Mouse (Mus musculus): ENCODE results near the gene Tmed8. TPM values are rescaled to one million over a fixed set of nuclear protein-coding genes. Genes with fewer than 3 reads are reported as not detected.
A peak's percentile ranks its signal among the peaks of the same experiment; 100 is the strongest.

Gene Tmed8
- 3.0 and 3.4 TPM in 2 replicates for polyA plus RNA-seq (2014; fragmentation: Nextera tagmentation; extraction: Ambion mirVana)

DNA sequence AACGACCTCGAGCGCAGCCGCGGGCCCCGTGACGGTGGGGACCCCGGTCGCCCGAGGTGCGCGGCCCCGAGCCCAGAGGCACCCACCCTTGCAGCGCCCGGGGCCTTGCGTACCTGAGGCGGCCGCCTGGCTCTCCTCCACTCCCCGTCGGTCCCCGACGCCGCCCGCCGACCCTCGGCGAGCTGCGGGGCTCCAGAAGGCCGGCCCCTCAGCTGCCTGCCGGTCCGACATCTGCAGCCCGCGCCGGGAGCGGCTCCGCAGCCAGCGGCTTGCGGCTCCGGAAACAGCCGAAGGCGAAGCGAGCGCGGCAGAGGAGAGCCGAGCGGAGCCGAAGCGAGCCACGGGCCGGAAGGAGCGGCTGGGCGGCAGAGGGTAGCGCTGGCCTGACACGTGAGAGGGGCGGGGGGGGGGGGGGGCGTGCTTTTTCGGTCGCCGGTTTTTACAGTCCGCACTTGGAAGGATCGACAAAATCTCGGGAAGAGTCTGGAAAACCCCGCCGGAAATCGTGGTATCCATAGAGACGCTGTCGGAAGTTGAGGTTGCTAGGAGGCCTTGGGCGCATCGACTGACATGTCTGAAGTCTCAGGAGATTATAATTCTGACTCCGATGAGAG is at the start of gene Tmed8:
Gene Tmed8, minus strand, starts transcription at position 482 of the 614 bp plus-strand sequence.
- Histone ChIP-seq H3K4me3 (ENCODE audit: low read depth, low read length) (peak within 1 kb of the TSS; percentile 92), H3K36me3 (ENCODE audit: control insufficient read depth, insufficient read depth, low read length) (no peaks in the 10 kb centered on the region), H3K27me3 (ENCODE audit: control insufficient read depth, insufficient read depth, low read length) (no peaks in the 10 kb centered on the region), H3K27ac (ENCODE audit: low read length) (peak within 1 kb of the TSS; percentile 71; the same call in 1 of the 2 replicates), H3K9ac (replicated peaks; ENCODE audit: low read depth, low read length) (peak within 1 kb of the TSS; percentile 86), H3K4me2 (replicated peaks; ENCODE audit: low read depth, low read length) (peak within 1 kb of the TSS; percentile 87), H3K9me3 (ENCODE audit: control insufficient read depth, low read depth, low read length) (no peaks in the 10 kb centered on the region), H3K4me1 (ENCODE audit: control insufficient read depth, insufficient read depth, low read length) (peaks cover 6% of the 10 kb centered on the region; the same call in 1 of the 2 replicates)
- peak; percentile 94 for ATAC-seq (ENCODE audit: insufficient number of reproducible peaks, insufficient read depth, low FRiP score, low read depth)
- under 1% methylated on average over 68 of the region's 70 CpGs for WGBS

DNA sequence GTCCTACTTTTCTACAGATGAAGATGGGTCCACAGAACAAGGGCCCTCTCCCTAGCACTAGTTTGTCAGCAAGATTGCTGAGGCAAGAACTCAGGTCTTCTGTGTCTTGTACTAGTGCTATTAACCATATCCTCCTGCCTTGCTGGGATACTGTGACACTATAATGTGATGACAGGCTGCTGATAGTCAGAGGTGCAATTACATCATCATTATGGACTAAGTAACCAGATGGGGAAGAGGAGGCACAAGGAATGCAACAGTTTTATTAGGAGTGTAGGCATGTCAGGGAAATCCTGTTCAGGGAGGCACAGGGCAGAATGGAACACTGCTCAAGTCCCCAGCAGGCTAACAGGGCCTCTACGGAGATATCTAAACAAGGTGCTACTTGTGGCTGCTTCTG is 38.4 kb upstream of the Tmed8 start, which contains the start of gene Noxred1:
Gene Noxred1, minus strand, starts transcription at position 101 of the 400 bp plus-strand sequence.
- no peaks in the 10 kb centered on the region for H3K9me3 ChIP-seq (ENCODE audit: control insufficient read depth, low read depth, low read length)
- no peaks in the 10 kb centered on the region for H3K4me1 ChIP-seq (ENCODE audit: control insufficient read depth, insufficient read depth, low read length)
- H3K27ac ChIP-seq (ENCODE audit: low read length), result no peak within 1 kb of the TSS
- peaks cover 40% of the 10 kb centered on the region for H3K36me3 ChIP-seq (ENCODE audit: control insufficient read depth, insufficient read depth, low read length)
- no peak within 1 kb of the TSS for H3K4me3 ChIP-seq (ENCODE audit: low read depth, low read length)
- H3K27me3 ChIP-seq (ENCODE audit: control insufficient read depth, insufficient read depth, low read length), result no peaks in the 10 kb centered on the region
- WGBS, result 96% methylated on average over 1 of the region's 1 CpGs
- H3K4me2 ChIP-seq (replicated peaks; ENCODE audit: low read depth, low read length), result no peak within 1 kb of the TSS
- no peak within 1 kb of the TSS for H3K9ac ChIP-seq (replicated peaks; ENCODE audit: low read depth, low read length)
- ATAC-seq (ENCODE audit: insufficient number of reproducible peaks, insufficient read depth, low FRiP score, low read depth), result no peak

DNA sequence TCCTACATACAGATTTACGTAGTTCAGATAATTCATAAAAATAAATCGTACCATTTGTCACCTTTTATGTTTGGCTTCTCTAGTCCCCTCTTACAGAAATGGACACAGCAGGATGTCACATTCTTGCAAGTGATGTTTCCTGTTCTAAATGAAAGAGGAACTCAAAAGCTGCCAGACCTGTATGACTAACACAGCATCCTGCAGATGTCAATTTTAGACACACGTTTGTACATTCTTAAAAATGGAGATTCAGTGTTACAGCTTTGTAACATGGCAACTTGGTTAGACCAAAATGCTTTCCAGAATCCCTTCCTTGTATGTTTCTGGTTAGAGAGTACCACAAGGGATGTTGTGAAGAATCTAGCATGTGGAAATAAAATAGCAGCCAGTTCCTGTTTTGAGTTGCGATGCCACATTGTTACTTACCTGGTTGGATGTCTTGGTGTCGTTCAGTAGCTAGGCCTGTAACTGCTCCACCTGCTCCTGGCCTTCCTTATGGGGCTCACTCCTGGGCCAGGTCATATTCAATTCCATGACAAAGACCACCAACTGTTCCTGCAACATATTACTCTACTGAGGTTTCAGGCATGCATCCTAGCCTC is 36.7 kb upstream of the Tmed8 start:
- H3K4me3 ChIP-seq (ENCODE audit: low read depth, low read length), result no peak overlapping the region
- no peaks in the 10 kb centered on the region for H3K27me3 ChIP-seq (ENCODE audit: control insufficient read depth, insufficient read depth, low read length)
- H3K9ac ChIP-seq (replicated peaks; ENCODE audit: low read depth, low read length), result no peak overlapping the region
- ATAC-seq (ENCODE audit: insufficient number of reproducible peaks, insufficient read depth, low FRiP score, low read depth), result no peak
- WGBS, result 86% methylated on average over 5 of the region's 5 CpGs
- no peak overlapping the region for H3K4me2 ChIP-seq (replicated peaks; ENCODE audit: low read depth, low read length)
- no peaks in the 10 kb centered on the region for H3K9me3 ChIP-seq (ENCODE audit: control insufficient read depth, low read depth, low read length)
- no peak overlapping the region for H3K27ac ChIP-seq (ENCODE audit: low read length)
- H3K4me1 ChIP-seq (ENCODE audit: control insufficient read depth, insufficient read depth, low read length), result no peaks in the 10 kb centered on the region
- peaks cover 28% of the 10 kb centered on the region for H3K36me3 ChIP-seq (ENCODE audit: control insufficient read depth, insufficient read depth, low read length)

DNA sequence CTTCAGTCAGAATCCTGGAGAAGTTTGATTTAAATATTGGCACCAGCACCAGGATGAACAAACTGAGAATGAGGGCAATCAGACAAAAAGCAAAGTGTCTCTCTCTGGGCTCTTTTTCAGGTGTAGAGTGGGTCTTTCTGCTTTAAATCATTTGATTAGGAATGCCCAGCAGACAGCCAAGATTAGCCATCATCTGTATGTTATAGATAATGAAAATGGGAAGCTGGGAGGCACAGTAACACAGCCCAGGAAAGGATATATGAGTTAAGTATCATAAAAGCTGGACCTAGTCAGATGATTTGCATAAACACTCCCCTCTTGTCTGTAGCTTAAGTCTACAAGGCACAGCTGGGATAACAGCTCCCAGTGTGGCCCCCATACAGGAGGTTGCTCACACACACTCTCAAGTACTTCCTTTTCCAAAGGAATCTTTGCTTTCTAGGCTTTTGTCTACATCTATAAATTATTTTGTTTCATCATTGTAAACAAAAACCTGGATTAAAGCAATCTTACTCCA is 30.2 kb upstream of the Tmed8 start:
- no peak for ATAC-seq (ENCODE audit: insufficient number of reproducible peaks, insufficient read depth, low FRiP score, low read depth)
- H3K9ac ChIP-seq (replicated peaks; ENCODE audit: low read depth, low read length), result no peak overlapping the region

DNA sequence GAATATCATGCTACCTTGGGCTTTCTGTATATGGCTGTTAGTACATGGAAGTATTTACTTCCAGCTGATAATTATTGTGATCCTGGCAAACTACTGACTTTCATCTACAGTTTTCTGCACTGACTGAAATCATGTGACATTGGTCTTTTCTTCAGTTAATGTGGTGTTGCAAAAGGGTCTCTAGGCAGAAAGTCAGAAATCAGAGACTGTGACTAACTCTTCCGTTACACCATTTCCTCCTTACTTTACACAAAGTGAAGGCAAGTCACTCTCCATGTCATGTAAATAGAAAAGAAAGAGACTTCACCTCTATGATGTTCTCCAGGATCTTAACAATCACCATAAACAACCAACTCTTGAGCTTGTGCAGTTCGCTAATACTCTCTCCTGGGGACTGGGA is 29.4 kb upstream of the Tmed8 start:
- WGBS, result 94% methylated on average over 2 of the region's 2 CpGs

More for the DNA sequence above, 30.2 kb upstream of the Tmed8 start:
- H3K4me1 ChIP-seq (ENCODE audit: control insufficient read depth, insufficient read depth, low read length), result no peaks in the 10 kb centered on the region
- no peaks in the 10 kb centered on the region for H3K36me3 ChIP-seq (ENCODE audit: control insufficient read depth, insufficient read depth, low read length)
- no peak overlapping the region for H3K27ac ChIP-seq (ENCODE audit: low read length)
- no peak overlapping the region for H3K4me3 ChIP-seq (ENCODE audit: low read depth, low read length)
- no peak overlapping the region for H3K4me2 ChIP-seq (replicated peaks; ENCODE audit: low read depth, low read length)
- H3K9me3 ChIP-seq (ENCODE audit: control insufficient read depth, low read depth, low read length), result no peaks in the 10 kb centered on the region
- H3K27me3 ChIP-seq (ENCODE audit: control insufficient read depth, insufficient read depth, low read length), result no peaks in the 10 kb centered on the region

DNA sequence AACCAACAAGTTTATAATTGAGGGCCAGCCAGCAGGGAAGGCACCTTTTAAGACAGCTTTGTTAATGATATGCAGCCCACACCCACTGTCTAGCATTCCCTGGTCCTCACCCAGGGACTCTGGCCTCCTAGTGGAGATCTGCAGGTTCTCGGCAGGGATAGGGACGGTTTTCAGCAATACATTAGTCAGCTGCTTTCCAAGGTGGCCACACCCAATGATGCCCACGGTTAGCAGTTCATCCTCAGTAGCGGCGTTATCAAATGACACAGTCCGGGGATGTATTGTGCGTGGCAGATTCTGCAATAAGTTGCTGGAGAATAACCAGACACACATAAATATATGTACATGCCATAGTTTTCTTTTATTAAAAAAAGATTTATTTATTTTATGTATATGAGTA is 26.5 kb upstream of the Tmed8 start:
- H3K27ac ChIP-seq (ENCODE audit: low read length), result no peak overlapping the region
- no peak overlapping the region for H3K9ac ChIP-seq (replicated peaks; ENCODE audit: low read depth, low read length)
- ATAC-seq (ENCODE audit: insufficient number of reproducible peaks, insufficient read depth, low FRiP score, low read depth), result 0 out of 2 replicates have a peak, but pooled peaks have one; percentile 6
- H3K4me2 ChIP-seq (replicated peaks; ENCODE audit: low read depth, low read length), result no peak overlapping the region
- no peak overlapping the region for H3K4me3 ChIP-seq (ENCODE audit: low read depth, low read length)
- H3K36me3 ChIP-seq (ENCODE audit: control insufficient read depth, insufficient read depth, low read length), result no peaks in the 10 kb centered on the region
- WGBS, result 78% methylated on average over 7 of the region's 7 CpGs
- no peaks in the 10 kb centered on the region for H3K4me1 ChIP-seq (ENCODE audit: control insufficient read depth, insufficient read depth, low read length)
- H3K27me3 ChIP-seq (ENCODE audit: control insufficient read depth, insufficient read depth, low read length), result no peaks in the 10 kb centered on the region
- H3K9me3 ChIP-seq (ENCODE audit: control insufficient read depth, low read depth, low read length), result no peaks in the 10 kb centered on the region

More for the DNA sequence above, 29.4 kb upstream of the Tmed8 start:
- Histone ChIP-seq H3K4me1 (ENCODE audit: control insufficient read depth, insufficient read depth, low read length) (no peaks in the 10 kb centered on the region), H3K9me3 (ENCODE audit: control insufficient read depth, low read depth, low read length) (no peaks in the 10 kb centered on the region), H3K4me3 (ENCODE audit: low read depth, low read length) (no peak overlapping the region), H3K27me3 (ENCODE audit: control insufficient read depth, insufficient read depth, low read length) (no peaks in the 10 kb centered on the region), H3K9ac (replicated peaks; ENCODE audit: low read depth, low read length) (no peak overlapping the region), H3K27ac (ENCODE audit: low read length) (no peak overlapping the region), H3K36me3 (ENCODE audit: control insufficient read depth, insufficient read depth, low read length) (no peaks in the 10 kb centered on the region), H3K4me2 (replicated peaks; ENCODE audit: low read depth, low read length) (no peak overlapping the region)
- ATAC-seq (ENCODE audit: insufficient number of reproducible peaks, insufficient read depth, low FRiP score, low read depth), result no peak

DNA sequence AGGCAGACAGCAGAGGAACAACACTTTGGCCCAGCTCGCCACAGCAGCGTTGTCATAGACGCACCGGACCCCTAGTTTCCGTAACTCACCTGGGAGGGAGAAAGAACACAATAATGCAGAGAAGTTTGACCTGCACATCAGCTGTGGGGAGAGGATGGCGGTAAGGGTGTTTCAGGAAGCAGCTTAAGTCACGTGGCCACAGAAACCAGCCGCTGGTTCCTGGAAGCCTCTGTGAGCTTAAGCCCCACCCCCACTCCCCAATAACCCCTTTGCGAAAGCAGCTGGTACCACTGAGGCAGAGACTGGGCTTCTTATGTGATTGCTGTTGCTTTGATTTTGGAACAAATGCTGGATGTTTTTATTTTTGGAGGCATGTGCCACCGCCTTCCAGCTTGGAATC is 24.7 kb upstream of the Tmed8 start:
- Histone ChIP-seq H3K27ac (ENCODE audit: low read length) (no peak overlapping the region), H3K36me3 (ENCODE audit: control insufficient read depth, insufficient read depth, low read length) (no peaks in the 10 kb centered on the region), H3K9me3 (ENCODE audit: control insufficient read depth, low read depth, low read length) (no peaks in the 10 kb centered on the region), H3K9ac (replicated peaks; ENCODE audit: low read depth, low read length) (no peak overlapping the region), H3K4me3 (ENCODE audit: low read depth, low read length) (no peak overlapping the region), H3K4me1 (ENCODE audit: control insufficient read depth, insufficient read depth, low read length) (no peaks in the 10 kb centered on the region), H3K27me3 (ENCODE audit: control insufficient read depth, insufficient read depth, low read length) (no peaks in the 10 kb centered on the region), H3K4me2 (replicated peaks; ENCODE audit: low read depth, low read length) (no peak overlapping the region)
- WGBS, result 74% methylated on average over 10 of the region's 10 CpGs
- ATAC-seq (ENCODE audit: insufficient number of reproducible peaks, insufficient read depth, low FRiP score, low read depth), result no peak

DNA sequence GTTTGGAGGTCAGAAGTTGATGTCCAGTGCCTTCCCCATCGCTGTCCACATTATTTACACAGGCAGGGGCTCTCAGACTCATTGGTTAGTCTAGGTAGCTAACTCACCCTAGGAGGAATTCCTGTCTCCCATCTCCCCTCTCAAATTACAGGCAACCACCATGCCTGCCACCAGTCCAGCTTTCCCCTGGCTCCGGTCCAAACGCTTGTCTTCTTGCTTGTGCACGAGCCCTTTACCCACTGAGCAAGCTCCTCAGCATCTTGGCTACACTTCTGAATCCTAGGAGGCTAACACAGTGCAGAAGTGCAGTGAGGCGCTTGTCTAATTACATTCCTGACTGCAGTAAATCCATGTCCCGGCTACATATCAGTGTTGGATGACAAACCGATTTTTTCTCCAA is 19.1 kb upstream of the Tmed8 start:
- no peak for ATAC-seq (ENCODE audit: insufficient number of reproducible peaks, insufficient read depth, low FRiP score, low read depth)
- no peak overlapping the region for H3K4me2 ChIP-seq (replicated peaks; ENCODE audit: low read depth, low read length)

More for the DNA sequence above, 19.1 kb upstream of the Tmed8 start:
- Histone ChIP-seq H3K4me1 (ENCODE audit: control insufficient read depth, insufficient read depth, low read length) (no peaks in the 10 kb centered on the region), H3K9me3 (ENCODE audit: control insufficient read depth, low read depth, low read length) (no peaks in the 10 kb centered on the region), H3K27me3 (ENCODE audit: control insufficient read depth, insufficient read depth, low read length) (no peaks in the 10 kb centered on the region), H3K27ac (ENCODE audit: low read length) (no peak overlapping the region), H3K9ac (replicated peaks; ENCODE audit: low read depth, low read length) (no peak overlapping the region), H3K4me3 (ENCODE audit: low read depth, low read length) (no peak overlapping the region), H3K36me3 (ENCODE audit: control insufficient read depth, insufficient read depth, low read length) (no peaks in the 10 kb centered on the region)
- 44% methylated on average over 7 of the region's 7 CpGs for WGBS

All from stomach, embryonic 14.5 days (tissue).